Mouse (Mus musculus) bone marrow macrophage, adult 2 months (primary cell): Measurements from ENCODE around the gene Tmem177.

Source experiments
- CTCF ChIP-seq: IDR thresholded peaks from 2 replicates; pipeline ENCODE4 v1.5.1; 2012; ENCODE audit warnings: low read depth, mild to moderate bottlenecking, low read length, moderate library complexity
- POLR2A ChIP-seq: IDR thresholded peaks from 2 replicates; pipeline ENCODE4 v1.6.1; 2012; ENCODE audit warnings: mild to moderate bottlenecking, low read depth, low read length, borderline replicate concordance

GRCm38 (mm10) chr1:119953456-119953855 lies 40.4 kb upstream of the Tmem177 start:
- TF ChIP-seq CTCF, result no peak
- TF ChIP-seq POLR2A, result no peak
